Mouse (Mus musculus): Measurements from ENCODE around the gene Olfr1262. TPM values are rescaled to one million over a fixed set of nuclear protein-coding genes. Genes with fewer than 3 reads are reported as not detected.

The Olfr1262 gene
- total RNA-seq (2021): not detected
- long read RNA-seq, experiment 1: 0 reads
- long read RNA-seq, experiment 2: 0 reads

- intact Hi-C loops (cut with DNase I): no loop called here
- DNase-seq: no peak
Observed at GRCm38 (mm10) chr2:89999845-90000244, at the start of gene Olfr1262. Gene Olfr1262 (plus strand): TSS chr2:90000145.

GRCm38 (mm10) chr2:89974184-89974583, 25.8 kb upstream of the Olfr1262 start, which contains the start of gene Olfr1260:
Gene Olfr1260 (plus strand): TSS chr2:89974340.
- no peak for DNase-seq
- intact Hi-C loops (cut with DNase I): no loop called here

DNA sequence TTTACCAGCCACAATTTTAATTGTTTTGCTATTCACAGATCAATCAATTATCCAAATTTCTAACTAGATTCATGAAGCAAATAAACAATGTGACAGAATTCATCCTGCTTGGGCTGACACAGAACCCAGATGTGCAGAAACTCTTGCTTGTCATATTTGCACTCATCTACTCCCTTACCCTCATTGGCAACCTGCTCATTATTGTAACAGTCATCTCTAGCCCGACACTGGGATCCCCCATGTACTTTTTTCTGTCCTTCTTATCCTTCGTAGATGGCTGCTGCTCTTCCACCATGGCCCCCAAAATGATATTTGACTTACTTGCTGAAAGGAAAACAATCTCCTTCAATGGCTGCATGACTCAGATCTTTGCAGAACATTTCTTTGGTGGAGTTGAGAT, 22.2 kb upstream of the Olfr1262 start:
- intact Hi-C loops (cut with DNase I): no loop called here
- DNase-seq: no peak

DNA sequence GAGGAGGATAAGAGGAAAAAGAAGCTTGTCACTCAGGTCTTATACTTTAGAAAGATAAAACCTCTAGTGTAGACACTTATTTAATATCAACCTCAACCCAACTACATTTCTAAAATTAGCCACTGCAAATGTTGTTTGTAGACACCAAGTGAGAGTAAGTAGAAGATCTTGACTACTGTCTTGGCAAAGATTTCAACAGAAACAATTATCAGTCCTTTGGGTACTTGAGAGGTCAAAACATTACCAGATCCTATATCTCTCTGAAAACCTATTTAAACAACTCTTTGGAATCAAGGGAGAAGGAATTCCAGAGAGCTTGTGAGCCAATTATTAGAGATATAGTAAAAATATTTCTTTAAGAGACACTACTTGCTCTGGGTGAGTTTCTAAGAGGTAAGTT, 9.0 kb upstream of the Olfr1262 start, which contains the start of gene Olfr1261:
Gene Olfr1261, plus strand, starts transcription at position 301 of the 400 bp plus-strand sequence.
- DNase-seq: no peak
- intact Hi-C loops (cut with DNase I): no loop called here

DNA sequence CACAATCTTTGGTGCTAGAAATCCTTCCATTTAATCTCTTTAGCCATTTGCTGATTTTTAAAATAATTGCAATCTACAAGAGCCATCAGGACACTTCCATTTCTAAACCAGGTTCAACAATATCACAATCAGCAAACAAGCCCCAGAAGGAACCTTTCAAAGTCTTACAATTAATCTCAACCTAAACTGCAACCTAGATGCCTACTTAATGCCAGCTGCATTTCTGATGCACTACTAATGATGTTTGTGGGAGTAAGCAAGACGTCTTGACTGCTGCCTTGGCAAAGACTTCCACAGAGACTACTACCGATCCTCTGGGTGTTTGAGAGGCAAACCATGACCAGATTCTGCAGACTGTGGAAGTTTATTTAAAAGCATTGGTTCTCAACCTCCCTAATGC, 11.9 kb downstream of the Olfr1262 start, which contains the start of gene Olfr1263:
Gene Olfr1263, plus strand, starts transcription at position 301 of the 400 bp plus-strand sequence.
- intact Hi-C loops (cut with DNase I): no loop called here
- no peak for DNase-seq

DNA sequence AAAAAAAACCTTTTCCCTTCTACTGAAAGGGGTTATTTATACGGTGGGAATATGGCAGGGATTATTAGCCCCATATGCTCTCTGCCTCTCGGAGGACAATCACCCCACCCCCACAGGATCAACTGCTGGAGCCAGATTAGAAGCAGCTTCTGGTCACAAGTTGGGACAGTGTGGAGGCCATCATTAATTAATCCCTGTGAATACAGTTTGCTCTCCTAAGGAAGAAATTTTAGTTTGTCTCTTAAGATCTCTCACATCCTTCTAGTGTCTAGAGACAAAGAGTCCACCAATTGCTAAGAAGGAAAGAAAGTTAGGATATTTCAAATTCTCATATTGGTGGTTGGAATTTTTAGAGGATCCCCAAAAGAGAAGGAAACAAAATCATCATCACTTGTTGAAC, 25.5 kb downstream of the Olfr1262 start, which contains the start of gene Olfr1264:
Gene Olfr1264, minus strand, starts transcription at position 101 of the 400 bp plus-strand sequence.
- intact Hi-C loops (cut with DNase I): no loop called here
- no peak for DNase-seq

- no peak for DNase-seq
- intact Hi-C loops (cut with DNase I): no loop called here
Observed at GRCm38 (mm10) chr2:90035037-90035436, 35.1 kb downstream of the Olfr1262 start, which contains the start of gene Olfr1265. Gene Olfr1265 (plus strand): TSS chr2:90035337.

Other genes with a start within 250 kb of the Olfr1262 start
- not detected for gene Olfr1253, start 243.1 kb upstream of the Olfr1262 start, total RNA-seq (2021)
- not detected for gene Olfr1254, start 206.5 kb upstream of the Olfr1262 start, total RNA-seq (2021)
- gene Olfr1255, start 188.1 kb upstream of the Olfr1262 start, total RNA-seq (2021): not detected
- gene Olfr1256, start 158.6 kb upstream of the Olfr1262 start, total RNA-seq (2021): not detected
- gene Olfr48, start 151.9 kb upstream of the Olfr1262 start, total RNA-seq (2021): not detected
- not detected for gene Olfr1257, start 121.7 kb upstream of the Olfr1262 start, total RNA-seq (2021)
- gene Olfr1258, start 72.8 kb upstream of the Olfr1262 start, total RNA-seq (2021): not detected
- not detected for gene Olfr1259, start 51.5 kb upstream of the Olfr1262 start, total RNA-seq (2021)
- gene Olfr1260, start 25.8 kb upstream of the Olfr1262 start, total RNA-seq (2021): not detected
- gene Olfr1261, start 8.9 kb upstream of the Olfr1262 start, total RNA-seq (2021): not detected
- gene Olfr1263, start 12.0 kb downstream of the Olfr1262 start, total RNA-seq (2021): not detected
- not detected for gene Olfr1264, start 25.4 kb downstream of the Olfr1262 start, total RNA-seq (2021)
- not detected for gene Olfr1265, start 35.2 kb downstream of the Olfr1262 start, total RNA-seq (2021)
- gene Olfr140, start 63.4 kb downstream of the Olfr1262 start, total RNA-seq (2021): not detected
- gene Olfr1269, start 121.3 kb downstream of the Olfr1262 start, total RNA-seq (2021): not detected
- gene Olfr32, start 142.2 kb downstream of the Olfr1262 start, total RNA-seq (2021): not detected
- not detected for gene Olfr1270, start 152.9 kb downstream of the Olfr1262 start, total RNA-seq (2021)
- not detected for gene Olfr1506, start 224.3 kb downstream of the Olfr1262 start, total RNA-seq (2021)

Data from heart, postnatal 14 days (tissue).